Mouse (Mus musculus): ENCODE data around the gene Frmd4a.
"Not testable (repeated sequence)": the region's sequence is repeated elsewhere in the genome, so short reads cannot be mapped to it uniquely, and the experiment has no call there.

DNA sequence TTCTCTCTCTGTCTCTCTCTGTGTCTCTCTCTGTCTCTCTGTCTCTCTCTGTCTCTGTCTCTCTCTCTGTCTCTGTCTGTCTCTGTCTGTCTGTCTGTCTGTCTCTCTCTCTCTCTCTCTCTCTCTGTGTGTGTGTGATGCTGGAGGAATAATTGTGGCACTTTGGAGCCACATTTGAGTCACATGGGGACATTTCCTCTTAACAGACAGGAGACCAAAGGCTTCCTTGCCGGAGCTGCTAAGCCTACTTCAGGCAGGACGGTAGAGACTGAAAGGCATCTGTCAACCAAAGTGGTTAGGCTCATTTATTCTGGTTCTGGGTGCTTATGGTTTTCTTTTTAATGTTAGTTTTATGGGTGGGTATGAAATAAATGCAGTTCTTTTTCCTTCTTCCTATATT is 543.0 kb downstream of the Frmd4a start:
- not testable (repeated sequence) for TF ChIP-seq CTCF (IDR thresholded peaks at IDR 0.05; ENCODE audit: low read depth); EP300 (optimal IDR thresholded peaks at IDR 0.05)

All from stomach, postnatal 0 days (tissue).